Comparison of ENCODE assay signal across 19 mouse cellular contexts in genomic region chr19:42697336-42697735, GRCm38 (mm10). TPM values are rescaled to one million over a fixed set of nuclear protein-coding genes. Genes with fewer than 3 reads are reported as not detected.
A peak's percentile ranks its signal among the peaks of the same experiment; 100 is the strongest.
DNase-seq lines count a peak whose midpoint lies in the region; ATAC-seq lines count a peak whose summit lies in the region.
"Had no signal": no experiment of that assay in that cellular context is flagged by ENCODE, and none has a peak within 500 bp of the region (broad histone marks: within the 10 kb centered on the region; RNA-seq: fewer than 3 reads in every experiment).

No protein-coding gene starts in this region.

- no peaks in the 10 kb centered on the region for H3K36me3 ChIP-seq in embryonic facial prominence, embryonic 14.5 days (ENCODE audit: control insufficient read depth, insufficient read depth, low read length)
- H3K36me3 ChIP-seq in neural tube, embryonic 13.5 days, result no peaks in the 10 kb centered on the region
- no peaks in the 10 kb centered on the region for H3K36me3 ChIP-seq in hindbrain, embryonic 13.5 days
- H3K36me3 ChIP-seq: embryonic facial prominence, embryonic 12.5 days; heart, embryonic 10.5 days had no signal

- peak; percentile 17 to 24 for DNase-seq in kidney, postnatal 4 days
- DNase-seq in kidney, adult 18-20 months, result no peak
- DNase-seq in embryo, embryonic 11 days, result peak; percentile 61
- peak; percentile 13 for DNase-seq in embryonic facial prominence, embryonic 14.5 days (ENCODE audit: low spot score)
- no peak for DNase-seq in thymus, postnatal 14 days
- DNase-seq: gastrocnemius, postnatal 14 days; heart, postnatal 14 days; kidney, postnatal 10 days; lung, embryonic 14.5 days; lung, postnatal 4 days; midbrain, embryonic 14.5 days; right cerebral cortex, postnatal 25 days had no signal

- H3K4me1 ChIP-seq in embryonic facial prominence, embryonic 14.5 days (ENCODE audit: control insufficient read depth, insufficient read depth, low read length), result no peaks in the 10 kb centered on the region
- peaks cover 26% of the 10 kb centered on the region for H3K4me1 ChIP-seq in neural tube, embryonic 13.5 days (replicated peaks)
- peaks cover 17% of the 10 kb centered on the region for H3K4me1 ChIP-seq in hindbrain, embryonic 13.5 days (replicated peaks)
- H3K4me1 ChIP-seq: embryonic facial prominence, embryonic 12.5 days had no signal

- no peak overlapping the region for H3K4me3 ChIP-seq in embryonic facial prominence, embryonic 14.5 days (ENCODE audit: low read depth, low read length)
- H3K4me3 ChIP-seq in neural tube, embryonic 13.5 days, result no peak overlapping the region
- H3K4me3 ChIP-seq in hindbrain, embryonic 13.5 days, result no peak overlapping the region
- H3K4me3 ChIP-seq: embryonic facial prominence, embryonic 12.5 days; heart, embryonic 10.5 days had no signal

- H3K27ac ChIP-seq in embryonic facial prominence, embryonic 14.5 days (replicated peaks; ENCODE audit: low read depth, low read length), result no peak overlapping the region
- H3K27ac ChIP-seq in neural tube, embryonic 13.5 days (replicated peaks), result peak overlapping the region; percentile 33; the same call in 1 of the 2 replicates
- no peak overlapping the region for H3K27ac ChIP-seq in hindbrain, embryonic 13.5 days
- H3K27ac ChIP-seq: embryonic facial prominence, embryonic 12.5 days; heart, embryonic 10.5 days; hindbrain, postnatal 0 days had no signal

- no peaks in the 10 kb centered on the region for H3K9me3 ChIP-seq in embryonic facial prominence, embryonic 14.5 days (ENCODE audit: control insufficient read depth, low read length)
- H3K9me3 ChIP-seq in neural tube, embryonic 13.5 days, result no peaks in the 10 kb centered on the region
- H3K9me3 ChIP-seq in hindbrain, embryonic 13.5 days, result no peaks in the 10 kb centered on the region
- H3K9me3 ChIP-seq: embryonic facial prominence, embryonic 12.5 days; heart, embryonic 10.5 days had no signal

- H3K27me3 ChIP-seq in embryonic facial prominence, embryonic 14.5 days (replicated peaks; ENCODE audit: control insufficient read depth, insufficient read depth, low read length), result no peaks in the 10 kb centered on the region
- no peaks in the 10 kb centered on the region for H3K27me3 ChIP-seq in neural tube, embryonic 13.5 days
- no peaks in the 10 kb centered on the region for H3K27me3 ChIP-seq in hindbrain, embryonic 13.5 days
- H3K27me3 ChIP-seq: embryonic facial prominence, embryonic 12.5 days had no signal

- H3K4me2 ChIP-seq in embryonic facial prominence, embryonic 14.5 days (ENCODE audit: low read depth, low read length), result no peak overlapping the region
- H3K4me2 ChIP-seq in neural tube, embryonic 13.5 days, result no peak overlapping the region
- no peak overlapping the region for H3K4me2 ChIP-seq in hindbrain, embryonic 13.5 days
- H3K4me2 ChIP-seq: embryonic facial prominence, embryonic 12.5 days; liver, embryonic 11.5 days; lung, embryonic 14.5 days had no signal

- H3K9ac ChIP-seq in embryonic facial prominence, embryonic 14.5 days (ENCODE audit: low read depth, low read length), result no peak overlapping the region
- no peak overlapping the region for H3K9ac ChIP-seq in neural tube, embryonic 13.5 days
- no peak overlapping the region for H3K9ac ChIP-seq in hindbrain, embryonic 13.5 days
- H3K9ac ChIP-seq: embryonic facial prominence, embryonic 12.5 days; lung, embryonic 14.5 days had no signal

- WGBS in embryonic facial prominence, embryonic 14.5 days, result 37% methylated on average over 6 of the region's 6 CpGs
- WGBS in neural tube, embryonic 13.5 days, result 38% methylated on average over 6 of the region's 6 CpGs
- 45% methylated on average over 6 of the region's 6 CpGs for WGBS in hindbrain, embryonic 13.5 days

- no peak for ATAC-seq in embryonic facial prominence, embryonic 14.5 days (ENCODE audit: low read depth)
- no peak for ATAC-seq in neural tube, embryonic 13.5 days (ENCODE audit: low read depth)
- ATAC-seq in cerebellum, adult (ENCODE audit: insufficient number of reproducible peaks, low FRiP score, low TSS enrichment), result no peak
- no peak for ATAC-seq in hindbrain, embryonic 13.5 days (ENCODE audit: low FRiP score)
- ATAC-seq: hindbrain, postnatal 0 days had no signal

RNA-seq across cellular contexts. Expression of gene Pyroxd2, which starts 55.2 kb away (rescaled TPM):
- polyA plus RNA-seq in embryonic facial prominence, embryonic 14.5 days (2014; fragmentation: Nextera tagmentation; extraction: Ambion mirVana), result 3.5 and 4.4 TPM in 2 replicates
- 1.5 and 2.3 TPM in 2 replicates for polyA plus RNA-seq in neural tube, embryonic 13.5 days (2015; fragmentation: Nextera tagmentation; extraction: Ambion mirVana)
- polyA plus RNA-seq in hindbrain, embryonic 13.5 days (2015; fragmentation: Nextera tagmentation; extraction: Ambion mirVana), result 1.7 and 2.2 TPM in 2 replicates

Comparison
In these comparisons a context has a peak if more than half of its experiments do, and no peak if none do; other contexts are left out.
1. DNase-seq: peak in kidney, postnatal 4 days (2 of 2), embryo, embryonic 11 days (single experiment) and embryonic facial prominence, embryonic 14.5 days (single experiment); none in kidney, adult 18-20 months (single experiment) and thymus, postnatal 14 days (single experiment).